Comparison of ENCODE assay signal across 22 mouse cellular contexts in the genomic region with DNA sequence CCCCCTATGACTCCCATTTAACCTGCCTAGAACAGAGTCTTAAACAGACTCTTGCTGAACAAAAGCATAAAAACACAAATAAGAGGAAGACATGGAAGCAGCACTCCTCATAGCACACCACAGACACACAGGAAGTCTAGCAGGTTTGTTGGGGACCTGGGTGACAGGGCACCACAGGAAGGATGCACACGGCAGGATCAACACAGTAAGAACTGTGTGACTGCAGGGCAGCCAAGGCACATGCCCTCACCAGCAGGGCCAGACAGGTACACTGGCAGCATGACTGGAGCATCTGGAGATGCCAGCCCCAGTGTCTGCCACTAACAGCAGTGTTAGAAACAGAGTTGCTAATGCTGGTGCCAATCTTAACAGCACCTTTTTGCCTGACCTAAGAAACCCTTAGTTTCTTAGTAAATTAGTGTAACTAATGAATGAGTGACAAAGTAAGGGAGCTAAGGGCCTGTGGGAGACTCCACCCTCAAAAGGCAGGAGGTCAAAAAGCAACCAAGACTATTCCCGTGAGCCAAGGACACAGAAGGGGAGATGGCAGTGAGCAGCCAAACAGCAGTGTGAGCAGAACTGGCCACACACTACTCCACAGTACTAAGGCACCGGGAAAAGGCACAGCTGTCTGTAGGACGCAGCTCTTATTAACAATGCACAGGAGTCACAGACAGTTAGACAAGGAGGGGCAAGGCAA. TPM values are rescaled to one million over a fixed set of nuclear protein-coding genes. Genes with fewer than 3 reads are reported as not detected.
A peak's percentile ranks its signal among the peaks of the same experiment; 100 is the strongest.
DNase-seq lines count a peak whose midpoint lies in the region.
"Had no signal": no experiment of that assay in that cellular context is flagged by ENCODE, and none has a peak within 500 bp of the region (broad histone marks: within the 10 kb centered on the region; RNA-seq: fewer than 3 reads in every experiment).

No protein-coding gene starts in this region.

- H3K4me3 ChIP-seq in hindbrain, embryonic 10.5 days: no peak overlapping the region
- H3K4me3 ChIP-seq: forebrain, embryonic 10.5 days; heart, embryonic 12.5 days; hindbrain, embryonic 15.5 days; limb, embryonic 15.5 days; lung, embryonic 15.5 days; myocyte; neural tube, embryonic 15.5 days; stomach, embryonic 15.5 days had no signal

- H3K36me3 ChIP-seq in hindbrain, embryonic 10.5 days: peaks cover 14% of the 10 kb centered on the region

- H3K4me1 ChIP-seq in hindbrain, embryonic 10.5 days (replicated peaks): peaks cover 32% of the 10 kb centered on the region

- H3K27me3 ChIP-seq in hindbrain, embryonic 10.5 days (ENCODE audit: insufficient read depth, poor library complexity, severe bottlenecking): no peaks in the 10 kb centered on the region
- H3K27me3 ChIP-seq: heart, embryonic 12.5 days; hindbrain, embryonic 15.5 days; limb, embryonic 15.5 days; lung, embryonic 15.5 days; neural tube, embryonic 15.5 days; Patski; stomach, embryonic 15.5 days had no signal

- H3K9me3 ChIP-seq in hindbrain, embryonic 10.5 days: no peaks in the 10 kb centered on the region
- H3K9me3 ChIP-seq: forebrain, embryonic 10.5 days; heart, embryonic 12.5 days; hindbrain, embryonic 15.5 days; limb, embryonic 15.5 days; lung, embryonic 15.5 days; neural tube, embryonic 15.5 days; stomach, embryonic 15.5 days had no signal

- DNase-seq in kidney, adult 9 months: peak; percentile 85
- DNase-seq in kidney, postnatal 10 days: no peak
- DNase-seq in thymus, postnatal 14 days: peak; percentile 35
- DNase-seq in thymus, postnatal 36 days: no peak
- peak; percentile 67 for DNase-seq in kidney, postnatal 14 days
- peak; percentile 32 for DNase-seq in thymus, postnatal 4 days
- no peak for DNase-seq in hindbrain, embryonic 10.5 days (ENCODE audit: low spot score)
- no peak for DNase-seq in cerebellum, postnatal 4 days (ENCODE audit: low spot score in 2 of 2)
- DNase-seq: cerebellum, adult 18-20 months; cerebellum, postnatal 36 days; heart, adult 11 months; midbrain, embryonic 14.5 days; spleen, adult 18-20 months had no signal

- 92% methylated on average over 4 of the region's 4 CpGs for WGBS in hindbrain, embryonic 10.5 days

- no peak overlapping the region for H3K27ac ChIP-seq in hindbrain, embryonic 10.5 days
- H3K27ac ChIP-seq: forebrain, embryonic 10.5 days; hindbrain, embryonic 15.5 days; limb, embryonic 15.5 days; lung, embryonic 15.5 days; neural tube, embryonic 15.5 days; stomach, embryonic 15.5 days had no signal

RNA-seq across cellular contexts. Expression of a gene that starts 22.4 kb away (rescaled TPM):
- 37.1 and 44.4 TPM in 2 replicates for polyA plus RNA-seq in hindbrain, embryonic 10.5 days (2016; fragmentation: Nextera tagmentation; extraction: Ambion mirVana)

Comparison
In these comparisons a context has a peak if more than half of its experiments do, and no peak if none do; other contexts are left out.
1. DNase-seq: peak in kidney, adult 9 months (single experiment), thymus, postnatal 14 days (single experiment), kidney, postnatal 14 days (single experiment) and thymus, postnatal 4 days (single experiment); none in kidney, postnatal 10 days (single experiment), thymus, postnatal 36 days (0 of 2), hindbrain, embryonic 10.5 days (single experiment) and cerebellum, postnatal 4 days (0 of 2).